Mouse (Mus musculus) myocyte (in vitro differentiated cells): ENCODE results near the gene Ctf1. TPM values are rescaled to one million over a fixed set of nuclear protein-coding genes. Genes with fewer than 3 reads are reported as not detected.

Experiments
- H3K27me3 ChIP-seq: one replicate; pipeline ENCODE4 v1.6.1; 2011; ENCODE audit not compliant: control insufficient read depth, insufficient read depth, insufficient read length
- H3K36me3 ChIP-seq: one replicate; pipeline ENCODE4 v1.6.1; 2011; ENCODE audit not compliant: control insufficient read depth, insufficient read depth
- H3K4me2 ChIP-seq: one replicate; pipeline ENCODE4 v1.6.1; 2011; ENCODE audit warnings: low read depth, control low read depth
- H3K4me3 ChIP-seq: one replicate; pipeline ENCODE4 v1.5.1; 2011; ENCODE audit warnings: mild to moderate bottlenecking, control low read depth, moderate library complexity
- H3K79me2 ChIP-seq: one replicate; pipeline ENCODE4 v1.6.1; 2011; ENCODE audit not compliant: control insufficient read depth, insufficient read depth
- H3ac ChIP-seq: one replicate; pipeline ENCODE4 v1.6.1; 2011; ENCODE audit not compliant: control insufficient read depth, insufficient read length
- CEBPB ChIP-seq: IDR thresholded peaks from 2 replicates; pipeline ENCODE4 v1.6.1; 2011; ENCODE audit warnings: mild to moderate bottlenecking, moderate library complexity; ENCODE audit not compliant: poor library complexity, insufficient read depth, severe bottlenecking
- E2F4 ChIP-seq: IDR thresholded peaks from one replicate; pipeline ENCODE4 v1.6.1; 2011; ENCODE audit warnings: mild to moderate bottlenecking, control low read depth, moderate library complexity; ENCODE audit not compliant: insufficient read depth
- MAX ChIP-seq: IDR thresholded peaks from one replicate; pipeline ENCODE4 v1.6.1; 2011; ENCODE audit warnings: low read depth, mild to moderate bottlenecking, control low read depth
- MYOD1 ChIP-seq, 3 experiments: IDR thresholded peaks; one replicate each; pipeline ENCODE4 v1.6.1; 2011; ENCODE audit warnings: control low read depth in 2 of 3, low read depth in 2 of 3, mild to moderate bottlenecking in 2 of 3, moderate library complexity in 1 of 3; ENCODE audit not compliant: insufficient read length in 2 of 3, control insufficient read depth in 1 of 3
- MYOG ChIP-seq, 3 experiments: IDR thresholded peaks; one replicate each; pipeline ENCODE4 v1.6.1; 2011; ENCODE audit warnings: control low read depth in 2 of 3, low read depth in 2 of 3, mild to moderate bottlenecking in 2 of 3; ENCODE audit not compliant: insufficient read length in 2 of 3, control insufficient read depth in 1 of 3, insufficient read depth in 1 of 3
- POLR2A ChIP-seq: IDR thresholded peaks from one replicate; pipeline ENCODE4 v1.6.1; 2011; ENCODE audit warnings: low read depth, mild to moderate bottlenecking, control low read depth, moderate library complexity; ENCODE audit not compliant: insufficient read length
- POLR2AphosphoS2 ChIP-seq: IDR thresholded peaks from one replicate; pipeline ENCODE4 v1.6.1; 2011; ENCODE audit warnings: low read depth, control low read depth; ENCODE audit not compliant: insufficient read length
- REST ChIP-seq: IDR thresholded peaks from one replicate; pipeline ENCODE4 v1.6.1; 2011; ENCODE audit warnings: mild to moderate bottlenecking, control low read depth, moderate library complexity; ENCODE audit not compliant: insufficient read depth, insufficient read length
- SRF ChIP-seq: IDR thresholded peaks from one replicate; pipeline ENCODE4 v1.6.1; 2011; ENCODE audit warnings: low read depth; ENCODE audit not compliant: control insufficient read depth, insufficient read length
- TCF12 ChIP-seq: IDR thresholded peaks from one replicate; pipeline ENCODE4 v1.6.1; 2011; ENCODE audit warnings: mild to moderate bottlenecking, control low read depth; ENCODE audit not compliant: poor library complexity, insufficient read depth, severe bottlenecking
- TCF3 ChIP-seq: IDR thresholded peaks from one replicate; pipeline ENCODE4 v1.6.1; 2011; ENCODE audit warnings: low read depth, control low read depth; ENCODE audit not compliant: insufficient read length
- USF1 ChIP-seq: IDR thresholded peaks from one replicate; pipeline ENCODE4 v1.6.1; 2011; ENCODE audit warnings: low read depth, mild to moderate bottlenecking, control low read depth, moderate library complexity
- polyA plus RNA-seq: library from polyadenylated mRNA; unstranded; fragments of >200 nt; fragmentation: generic; extraction: Trizol; gene quantifications from one replicate; pipeline ENCODE4 v1.2.1, GENCODE M21; 2012; ENCODE audit warnings: missing spikeins

Gene Ctf1
- polyA plus RNA-seq, 1 experiment: 8.9 TPM

GRCm38 (mm10) chr7:127698986-127699385 is 13.6 kb upstream of the Ctf1 start:
- Histone ChIP-seq H3ac (no peak overlapping the region), H3K36me3 (peaks cover 6% of the 10 kb centered on the region), H3K4me3 (no peak overlapping the region), H3K27me3 (no peaks in the 10 kb centered on the region), H3K4me2 (no peak overlapping the region), H3K79me2 (no peaks in the 10 kb centered on the region)
- TF ChIP-seq USF1: peak; percentile 18
- TF ChIP-seq POLR2A: no peak
- no peak for TF ChIP-seq TCF3
- TF ChIP-seq MYOG (IDR thresholded peaks at IDR 0.05; ENCODE audit: control insufficient read depth in 1 of 3, insufficient read depth in 1 of 3, insufficient read length in 2 of 3, low read depth in 2 of 3): no peak
- TF ChIP-seq REST: no peak

DNA sequence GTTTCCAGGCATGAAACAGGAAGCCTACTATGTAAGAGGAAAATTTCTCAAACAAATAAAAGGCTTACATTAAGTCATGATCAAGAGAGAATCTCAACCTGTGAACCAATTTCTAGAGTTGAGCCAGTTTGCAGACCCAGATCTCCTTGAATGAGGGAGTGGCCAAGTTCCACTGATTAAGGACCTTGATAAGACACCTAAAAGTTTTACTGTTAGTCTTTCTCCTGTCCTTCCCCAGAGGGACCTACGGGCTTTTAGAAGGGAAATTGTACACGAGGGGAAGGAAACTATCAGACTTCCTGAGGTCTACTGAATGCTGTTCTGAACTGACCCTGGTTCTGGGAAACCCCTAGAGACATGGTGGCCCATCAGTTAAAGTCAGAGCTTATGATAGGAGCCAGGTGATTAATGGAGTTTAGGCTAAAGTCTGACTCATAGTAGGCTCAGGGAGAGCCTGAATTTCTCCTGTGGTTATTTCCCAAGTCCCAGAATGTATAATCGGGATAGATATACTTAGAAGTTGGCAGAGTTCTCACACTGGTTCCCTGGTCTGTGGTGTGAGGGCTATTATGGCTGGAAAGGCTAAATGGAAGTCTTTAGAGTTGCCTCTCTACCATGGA is 11.7 kb upstream of the Ctf1 start:
- Histone ChIP-seq H3K36me3 (peaks cover 11% of the 10 kb centered on the region), H3ac (no peak overlapping the region)
- TF ChIP-seq USF1 (no peak), TCF12 (no peak), SRF (no peak)

GRCm38 (mm10) chr7:127703561-127704178 is 8.9 kb upstream of the Ctf1 start:
- H3K36me3 ChIP-seq: peaks cover 11% of the 10 kb centered on the region
- H3K4me3 ChIP-seq: no peak overlapping the region

More for the DNA sequence above, 11.7 kb upstream of the Ctf1 start:
- Histone ChIP-seq H3K79me2 (no peaks in the 10 kb centered on the region), H3K27me3 (no peaks in the 10 kb centered on the region), H3K4me2 (no peak overlapping the region), H3K4me3 (no peak overlapping the region)

DNA sequence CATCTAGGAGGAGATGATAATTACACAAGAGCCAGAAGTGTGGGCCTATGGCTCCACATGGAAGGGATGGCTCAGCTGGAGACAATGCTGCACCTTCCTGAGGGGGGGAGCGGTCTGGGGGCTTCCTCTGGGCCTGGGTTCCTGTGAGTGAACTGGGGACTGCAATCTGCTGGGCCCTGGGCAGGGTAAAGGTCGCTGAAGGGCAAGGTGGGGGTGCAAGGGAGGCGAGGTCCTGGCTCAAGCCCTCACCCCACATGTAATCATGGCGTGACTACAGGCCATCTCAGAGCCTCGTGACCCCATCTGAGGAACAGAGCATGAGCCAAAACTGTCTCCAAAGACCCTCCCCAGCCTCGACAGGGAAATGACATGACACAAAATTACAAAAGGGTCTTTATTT is 7.9 kb upstream of the Ctf1 start:
- TF ChIP-seq MAX (no peak), USF1 (no peak), SRF (no peak), TCF3 (no peak), TCF12 (no peak), MYOD1 (IDR thresholded peaks at IDR 0.05; ENCODE audit: control insufficient read depth in 1 of 3, insufficient read length in 2 of 3, low read depth in 2 of 3) (no peak), MYOG (IDR thresholded peaks at IDR 0.05; ENCODE audit: control insufficient read depth in 1 of 3, insufficient read depth in 1 of 3, insufficient read length in 2 of 3, low read depth in 2 of 3) (no peak), POLR2AphosphoS2 (no peak), REST (no peak), E2F4 (no peak), CEBPB (no peak), POLR2A (no peak)
- H3ac ChIP-seq: no peak overlapping the region
- peaks cover 17% of the 10 kb centered on the region for H3K79me2 ChIP-seq
- no peak overlapping the region for H3K4me2 ChIP-seq
- no peaks in the 10 kb centered on the region for H3K27me3 ChIP-seq
- H3K36me3 ChIP-seq: peaks cover 11% of the 10 kb centered on the region
- no peak overlapping the region for H3K4me3 ChIP-seq

More at GRCm38 (mm10) chr7:127703561-127704178, 8.9 kb upstream of the Ctf1 start:
- H3ac ChIP-seq: no peak overlapping the region
- peaks cover 17% of the 10 kb centered on the region for H3K79me2 ChIP-seq
- TF ChIP-seq E2F4 (no peak), USF1 (no peak), POLR2AphosphoS2 (no peak)
- no peaks in the 10 kb centered on the region for H3K27me3 ChIP-seq
- no peak overlapping the region for H3K4me2 ChIP-seq

DNA sequence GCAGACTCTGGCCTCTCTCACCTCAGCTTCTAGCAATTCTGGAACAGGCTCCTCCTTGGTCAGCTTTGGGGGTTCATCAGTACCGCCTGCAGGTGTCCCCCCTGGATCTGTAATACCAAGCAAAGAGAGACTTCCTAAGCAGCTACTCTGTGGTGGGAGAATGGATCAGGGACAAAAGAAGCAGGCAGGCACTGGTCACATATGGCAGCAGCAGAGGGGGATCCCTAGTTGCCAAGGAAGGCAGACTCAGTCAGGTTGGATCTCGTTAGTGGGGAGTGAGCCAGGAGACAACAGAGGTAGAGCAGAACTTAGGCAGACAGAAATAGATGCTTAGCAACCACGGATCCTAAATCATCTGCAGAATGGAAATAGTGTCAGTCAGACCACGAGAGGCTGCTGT is 6.8 kb upstream of the Ctf1 start:
- Histone ChIP-seq H3K27me3 (no peaks in the 10 kb centered on the region), H3K4me3 (no peak overlapping the region), H3K36me3 (peaks cover 11% of the 10 kb centered on the region), H3K79me2 (peaks cover 17% of the 10 kb centered on the region), H3K4me2 (no peak overlapping the region), H3ac (no peak overlapping the region)
- TF ChIP-seq MAX: no peak
- TF ChIP-seq POLR2AphosphoS2: no peak
